Mouse (Mus musculus): ENCODE measurements at regions not wholly inside any gene's neighbourhood (a gene's known extent, or its start where the extent isn't known, plus 50 kb on each side); places are given as distances from the start of the nearest gene placed in this dataset.

DNA sequence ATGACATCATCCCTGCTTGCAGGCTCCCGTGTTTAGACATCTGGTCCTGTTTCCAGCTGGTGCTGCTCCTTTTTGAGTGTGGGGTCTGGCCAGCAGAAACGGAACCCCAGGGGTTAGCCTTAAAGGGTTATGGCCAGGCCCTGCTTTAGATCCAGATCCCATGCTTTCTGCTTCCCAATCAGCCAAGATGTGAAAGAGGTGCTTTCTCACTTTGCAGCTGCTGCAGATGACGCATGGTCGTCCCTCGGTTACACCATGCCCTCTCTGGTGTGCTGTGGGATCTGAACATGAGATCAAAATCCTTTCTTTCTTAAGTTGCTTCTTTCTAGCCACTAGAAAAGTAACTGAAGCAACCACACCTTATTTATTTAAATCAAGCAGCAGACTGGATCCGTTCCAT lies 1399.1 kb upstream of the Lrrc6 start:
- no peak for DNase-seq

DNA sequence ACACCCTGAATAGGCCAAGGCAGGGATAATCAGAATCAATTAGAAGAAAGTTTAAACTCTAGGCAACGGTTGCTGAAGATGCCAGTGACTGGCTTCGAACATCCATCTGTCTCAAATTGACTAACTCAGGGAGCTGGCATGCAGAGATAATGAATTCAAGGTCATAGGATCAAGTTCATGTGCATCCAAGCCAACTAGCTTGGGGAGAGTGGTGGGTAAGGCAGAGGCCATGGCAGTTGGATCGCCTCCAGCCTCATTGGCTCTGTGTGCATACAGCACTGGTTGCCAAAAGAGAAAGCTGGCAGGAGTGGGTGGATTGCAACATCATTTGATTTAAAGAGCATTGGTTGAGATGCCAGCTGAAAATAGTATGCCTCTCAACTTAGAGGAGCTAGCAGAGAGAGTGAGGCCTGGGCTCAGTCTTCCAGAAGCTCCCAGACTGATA lies 1398.3 kb upstream of the Lrrc6 start:
- DNase-seq = no peak

DNA sequence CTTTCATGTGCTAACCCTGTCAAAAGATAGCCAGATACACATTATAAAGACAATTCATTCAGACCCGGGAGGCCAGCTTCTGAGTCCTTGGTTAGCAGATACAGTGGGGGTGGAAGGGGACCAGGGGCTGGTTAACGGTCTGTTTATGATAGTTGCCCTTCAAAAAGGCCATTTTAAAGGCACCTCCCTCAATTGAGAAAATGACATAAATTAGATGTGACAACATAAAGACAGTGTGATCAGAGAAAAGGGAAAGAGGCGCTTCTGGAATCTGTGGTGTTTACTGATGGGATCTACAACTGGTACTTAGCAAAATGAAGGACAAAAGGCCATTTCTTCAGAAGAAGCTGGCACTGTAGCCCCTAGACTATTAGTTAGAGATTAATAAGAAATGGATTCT lies 1391.4 kb upstream of the Lrrc6 start:
- DNase-seq = no peak

- DNase-seq = no peak
Observed at GRCm38 (mm10) chr15:67890612-67891304, 1390.0 kb upstream of the Lrrc6 start.

DNA sequence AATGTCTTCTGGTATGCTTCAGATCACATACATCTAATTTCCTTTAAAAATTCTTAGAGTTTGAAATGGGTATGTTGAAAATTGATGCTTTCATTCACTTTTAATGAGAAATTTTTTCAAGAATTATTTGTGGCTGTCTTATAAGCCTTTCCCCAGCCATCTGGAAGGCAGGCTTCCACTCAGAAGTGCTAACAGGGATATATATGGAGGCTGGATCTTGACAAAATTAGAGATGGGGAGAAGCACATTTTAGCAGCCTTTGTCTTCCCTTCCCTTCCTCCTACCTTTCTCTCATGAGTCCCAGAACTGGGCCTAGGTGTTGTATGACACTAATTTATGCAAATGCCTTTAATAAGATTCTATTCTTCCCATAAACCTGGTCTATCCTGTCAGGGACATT lies 1387.8 kb upstream of the Lrrc6 start:
- no peak for DNase-seq

GRCm38 (mm10) chr15:67855291-67855690 lies 1354.6 kb upstream of the Lrrc6 start:
- DNase-seq = no peak

DNA sequence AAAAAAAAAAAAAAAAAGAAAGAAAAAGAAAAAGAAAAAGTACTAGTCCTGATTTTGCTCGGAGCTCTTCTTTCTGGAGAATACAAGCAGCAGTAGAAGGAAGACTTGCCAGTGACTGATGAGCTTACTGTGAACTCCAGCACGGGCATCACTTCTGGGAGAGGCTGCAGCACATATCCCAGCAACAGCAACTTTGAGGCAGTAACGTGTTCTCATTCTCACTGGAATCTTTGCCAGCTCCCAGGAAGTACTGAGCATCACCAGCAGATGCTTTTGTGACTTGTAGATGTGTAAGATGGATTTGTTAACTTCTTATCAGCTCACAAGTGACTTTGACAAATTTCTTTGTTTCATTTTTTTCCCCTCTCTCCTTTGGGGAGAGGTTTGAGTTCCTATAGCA lies 1349.4 kb upstream of the Lrrc6 start:
- no peak for DNase-seq

DNA sequence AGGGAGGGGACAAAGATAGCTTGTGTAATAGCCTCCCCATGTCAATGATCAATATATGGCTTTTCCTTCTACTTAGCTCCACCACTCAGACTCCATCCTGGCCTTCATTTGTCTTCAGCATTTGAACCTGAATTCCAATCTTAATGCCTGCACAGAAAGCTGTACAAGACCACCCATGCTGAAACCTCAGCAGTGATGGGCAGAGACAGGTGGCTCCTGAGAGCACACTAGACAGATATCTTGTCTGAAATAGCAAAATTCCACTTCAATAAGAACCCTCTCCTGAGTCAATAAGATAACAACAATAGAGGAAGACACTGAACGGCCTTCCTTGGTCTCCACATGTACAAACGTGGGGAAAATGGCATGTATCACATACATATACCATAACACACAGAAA lies 1345.0 kb upstream of the Lrrc6 start:
- DNase-seq = no peak

DNA sequence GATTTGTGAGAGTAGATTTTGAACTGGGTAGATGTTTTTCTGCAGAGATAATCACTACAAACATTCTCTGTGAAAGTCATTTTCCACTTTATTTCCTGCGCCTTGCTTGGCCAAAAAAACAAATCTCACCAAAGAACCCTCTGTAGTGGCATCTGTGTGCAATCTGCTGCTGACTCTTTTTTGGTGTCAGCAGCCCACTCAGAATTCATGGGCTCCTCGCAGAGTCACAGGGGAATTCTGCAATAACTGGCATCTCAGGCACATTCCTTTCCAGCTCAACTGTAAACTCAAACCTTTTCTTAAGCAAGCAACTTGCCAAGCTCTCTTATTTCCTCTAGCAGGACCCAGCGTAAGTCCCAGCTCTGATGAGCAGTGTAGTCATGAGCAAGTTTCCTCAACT lies 1340.0 kb upstream of the Lrrc6 start:
- no peak for DNase-seq

DNA sequence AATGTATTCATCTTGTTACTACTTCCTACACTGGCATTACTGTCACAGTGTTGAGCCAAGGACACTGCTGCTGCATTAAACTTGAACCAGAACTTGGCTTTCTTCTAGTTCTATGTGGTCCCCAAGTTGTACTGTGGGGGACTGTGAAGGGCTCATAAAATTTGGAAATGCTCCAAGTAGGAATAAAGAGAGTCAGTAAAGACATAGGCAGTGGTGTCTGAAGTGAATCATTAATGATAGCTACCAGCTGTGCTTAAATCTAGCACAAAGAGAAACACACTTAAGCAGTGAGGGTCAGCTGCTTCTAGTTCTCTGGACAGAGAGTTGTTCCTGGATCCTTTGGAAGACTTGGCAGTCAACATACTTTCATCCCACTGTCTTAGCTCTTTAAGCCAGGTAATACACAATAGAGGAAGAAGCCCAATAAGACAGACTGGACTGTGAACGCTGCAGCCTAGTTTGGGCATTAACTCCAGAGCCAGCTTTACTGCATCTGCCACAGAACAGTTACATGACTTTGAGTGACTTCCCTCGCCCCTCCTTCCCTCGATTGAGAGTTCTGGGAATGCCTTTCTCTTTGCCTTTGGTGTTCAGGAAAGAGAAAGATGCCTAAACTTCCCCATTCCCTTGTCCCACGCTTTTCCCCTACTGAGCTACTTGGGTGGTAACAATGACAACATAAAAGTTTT lies 1325.2 kb upstream of the Lrrc6 start:
- no peak for DNase-seq

GRCm38 (mm10) chr15:67823226-67823625 lies 1322.5 kb upstream of the Lrrc6 start:
- peak; percentile 1 for DNase-seq

- no peak for DNase-seq
Observed at GRCm38 (mm10) chr15:67799871-67800270, 1299.2 kb upstream of the Lrrc6 start.

- no peak for DNase-seq
Observed at GRCm38 (mm10) chr15:67795578-67795977, 1294.9 kb upstream of the Lrrc6 start.

DNA sequence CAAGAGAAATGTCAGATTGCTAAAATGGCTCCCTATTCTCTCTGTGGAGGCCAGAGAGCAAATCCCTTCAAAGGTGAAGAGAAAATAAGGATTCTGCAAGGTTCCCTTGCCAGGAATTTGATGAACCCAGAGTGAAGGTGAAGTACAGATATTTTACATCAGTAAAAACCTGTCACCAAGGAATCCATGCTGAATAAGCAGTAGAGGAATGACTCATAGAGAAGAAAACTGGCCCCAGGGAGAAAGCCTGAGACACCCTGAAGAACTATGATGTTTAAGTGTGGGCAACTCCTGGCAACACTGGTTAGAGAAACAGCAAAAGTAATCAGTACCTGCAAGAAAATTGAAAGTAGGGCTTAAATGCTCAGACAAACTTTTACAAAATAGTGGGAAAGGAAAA lies 1292.1 kb upstream of the Lrrc6 start:
- DNase-seq = no peak

DNA sequence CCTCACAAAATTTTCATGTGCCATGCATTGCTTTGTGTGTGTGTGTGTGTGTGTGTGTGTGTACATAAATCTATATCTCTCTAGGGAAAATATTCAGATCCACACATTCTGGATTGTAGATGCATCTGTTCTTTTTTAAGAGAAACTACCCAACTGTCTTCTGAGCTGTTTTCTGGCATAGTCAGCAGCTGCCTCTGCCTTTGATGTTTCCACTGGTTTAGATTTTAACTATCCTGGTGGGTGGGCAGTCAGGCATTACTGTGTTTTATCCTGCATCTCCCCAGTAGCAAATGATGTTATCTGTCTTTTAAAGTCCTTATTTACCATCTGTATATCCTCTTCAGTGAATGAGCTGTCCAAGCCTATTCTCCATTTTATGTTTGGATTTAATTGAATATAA lies 1287.9 kb upstream of the Lrrc6 start:
- no peak for DNase-seq

DNA sequence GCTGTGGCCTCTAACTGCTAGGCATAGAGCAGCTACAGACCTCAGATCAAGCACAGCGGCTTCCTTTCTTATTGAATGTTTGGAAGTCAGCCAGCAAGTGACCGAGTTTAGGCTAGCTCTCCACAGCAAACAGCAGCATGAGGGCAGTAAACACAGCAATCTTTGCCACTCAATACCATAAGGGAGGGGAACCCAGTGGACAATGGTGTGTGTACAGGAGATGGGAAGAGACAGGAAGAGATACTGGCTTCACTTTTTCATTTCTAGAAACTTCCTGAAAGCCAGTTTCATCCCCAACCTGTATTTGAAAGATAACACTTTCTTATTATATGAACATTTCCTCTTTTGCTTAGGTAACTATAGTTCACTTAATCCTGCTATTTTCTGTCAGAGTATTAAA lies 1284.9 kb upstream of the Lrrc6 start:
- no peak for DNase-seq

DNA sequence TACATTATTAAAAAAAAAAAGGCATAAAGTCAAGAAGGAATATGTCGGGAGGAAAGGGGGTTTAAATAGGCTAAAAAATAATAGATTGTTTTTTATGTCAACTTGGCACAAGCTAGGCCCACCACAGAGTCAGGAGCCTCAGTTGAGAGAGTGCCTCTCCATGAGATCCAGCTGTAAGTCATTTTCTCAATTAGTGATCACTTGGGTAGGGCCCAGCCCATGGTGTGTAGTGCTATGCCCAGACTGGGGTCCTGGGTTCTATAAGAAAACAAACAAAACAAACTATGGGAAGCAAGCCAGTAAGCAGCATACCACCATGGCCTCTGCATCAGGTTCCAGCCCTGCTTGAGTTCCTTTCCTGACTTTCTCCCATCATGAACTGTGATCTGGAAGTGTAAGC lies 1283.0 kb upstream of the Lrrc6 start:
- DNase-seq = no peak

DNA sequence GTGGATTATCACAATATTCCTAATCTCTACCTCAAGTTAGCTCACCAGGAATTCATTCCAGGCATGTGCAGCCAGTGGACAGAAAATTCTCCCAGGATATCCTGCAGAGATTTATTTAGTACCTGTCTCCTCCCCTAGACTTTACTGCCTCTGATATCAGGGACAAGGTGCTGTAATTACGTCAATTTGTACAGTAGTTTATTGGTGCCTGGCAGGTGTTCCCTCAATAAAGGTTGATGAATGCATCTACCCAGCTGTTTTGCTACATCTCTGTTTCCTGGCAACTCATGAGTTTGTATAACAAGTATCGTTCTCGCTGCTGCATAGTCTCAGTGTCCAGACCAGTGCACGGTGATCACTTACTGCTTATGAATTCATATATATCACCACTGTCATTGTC lies 1281.8 kb upstream of the Lrrc6 start:
- no peak for DNase-seq

DNA sequence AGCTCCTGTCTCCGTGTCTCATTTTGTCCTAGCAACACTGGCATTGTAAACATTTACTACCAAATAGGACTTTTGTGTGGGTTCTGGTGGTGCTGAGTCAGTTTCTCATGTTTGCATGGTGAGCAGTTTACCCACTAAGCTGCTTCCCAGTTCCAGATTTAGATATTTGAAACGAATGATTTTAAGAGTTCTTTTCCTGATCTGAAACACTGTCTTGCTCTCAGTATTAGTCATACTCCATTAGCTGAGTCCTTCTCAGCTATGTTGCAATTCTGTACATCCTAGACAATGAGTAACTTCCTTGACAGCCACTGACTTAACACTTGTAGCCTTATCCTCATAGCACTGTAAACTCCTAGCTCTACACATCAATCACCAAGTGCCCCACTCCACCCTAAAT lies 1280.1 kb upstream of the Lrrc6 start:
- DNase-seq = no peak

- no peak for DNase-seq
Observed at GRCm38 (mm10) chr15:67767624-67768023, 1266.9 kb upstream of the Lrrc6 start.

DNA sequence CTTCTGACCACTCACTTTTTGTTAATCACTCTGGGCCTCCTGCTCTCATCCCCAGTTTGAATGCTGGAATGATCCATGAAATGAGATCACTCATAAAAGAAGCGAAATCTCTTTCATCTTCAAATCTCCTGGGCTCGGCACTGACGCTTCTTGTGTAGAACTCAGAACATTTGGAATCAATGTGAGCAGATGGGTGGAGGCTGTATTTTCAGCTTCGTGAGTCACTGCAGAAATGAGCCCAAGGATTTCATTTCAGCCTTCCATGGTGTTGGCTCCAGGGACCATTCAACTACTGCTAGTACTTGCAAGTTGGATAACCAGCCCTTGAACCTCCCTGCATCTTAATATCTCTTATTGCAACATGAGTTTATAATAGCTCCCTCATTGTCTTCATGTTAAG lies 1258.5 kb upstream of the Lrrc6 start:
- no peak for DNase-seq

GRCm38 (mm10) chr15:67750582-67750981 lies 1249.9 kb upstream of the Lrrc6 start:
- no peak for DNase-seq

DNA sequence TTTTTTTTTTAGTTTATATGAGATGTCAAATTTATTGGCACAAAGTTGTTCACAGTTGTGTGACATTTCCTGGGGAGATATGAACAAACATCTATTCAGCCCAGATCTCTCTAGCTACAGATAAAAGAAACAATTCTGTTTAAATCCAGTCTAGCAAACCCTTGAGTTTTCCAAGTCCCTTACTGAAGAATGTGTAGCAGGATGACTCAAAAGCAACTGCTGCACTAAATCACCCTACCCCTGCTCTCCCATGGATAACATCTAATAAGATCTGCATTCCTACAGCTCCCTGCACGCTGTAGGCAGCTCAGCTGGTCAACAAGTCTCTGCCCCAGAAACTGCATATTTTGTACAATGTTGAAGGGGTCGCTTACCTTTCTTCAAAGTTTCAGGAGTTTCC lies 1242.6 kb upstream of the Lrrc6 start:
- no peak for DNase-seq

DNA sequence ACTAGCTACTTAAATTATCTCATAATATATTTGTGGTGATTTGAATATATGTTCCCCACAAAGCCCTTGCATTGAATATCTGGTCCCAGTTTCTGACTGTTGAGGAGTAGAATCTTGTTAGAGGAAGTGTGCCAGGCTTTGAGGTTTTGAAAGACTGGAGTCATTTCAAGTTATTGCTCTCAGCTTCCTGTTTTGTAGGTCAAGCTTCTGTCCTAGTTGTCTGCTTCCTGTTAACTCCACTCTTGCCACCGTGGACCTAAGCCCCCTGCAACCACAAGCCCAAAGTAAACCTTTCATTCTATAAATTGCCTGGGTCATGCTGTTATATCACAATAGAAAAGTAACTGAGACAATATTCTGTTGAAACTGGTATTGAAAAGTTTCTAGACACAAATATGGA lies 1232.3 kb upstream of the Lrrc6 start:
- no peak for DNase-seq

- DNase-seq = no peak
Observed at GRCm38 (mm10) chr15:67729492-67729891, 1228.8 kb upstream of the Lrrc6 start.
